Mouse (Mus musculus): ENCODE measurements around the gene Slc22a17. TPM values are rescaled to one million over a fixed set of nuclear protein-coding genes. Genes with fewer than 3 reads are reported as not detected.
A peak's percentile ranks its signal among the peaks of the same experiment; 100 is the strongest.

Slc22a17 gene
- polyA plus RNA-seq, 1 experiment from 2014 or later, result 32.2 TPM

- WGBS, result under 1% methylated on average over 68 of the region's 72 CpGs
- Histone ChIP-seq H3K4me1 (ENCODE audit: control insufficient read depth, insufficient read depth, low read length) (peaks cover 6% of the 10 kb centered on the region), H3K4me2 (ENCODE audit: low read depth, low read length) (peak overlapping the region; percentile 99), H3K27ac (ENCODE audit: low read length) (peak overlapping the region; percentile 75), H3K9me3 (replicated peaks; ENCODE audit: control insufficient read depth, low read length) (no peaks in the 10 kb centered on the region), H3K9ac (ENCODE audit: low read length) (peak overlapping the region; percentile 88), H3K4me3 (replicated peaks; ENCODE audit: low read length) (peak overlapping the region; percentile 76), H3K27me3 (ENCODE audit: control insufficient read depth, insufficient read depth, low read length) (no peaks in the 10 kb centered on the region), H3K36me3 (ENCODE audit: control insufficient read depth, insufficient read depth, low read length) (no peaks in the 10 kb centered on the region)
- peak; percentile 91 for ATAC-seq (ENCODE audit: insufficient read depth, low FRiP score)
These were observed 36.3 kb downstream of the Slc22a17 start for GRCm38 (mm10) chr14:54876539-54877047.

- peaks cover 6% of the 10 kb centered on the region for H3K4me1 ChIP-seq (ENCODE audit: control insufficient read depth, insufficient read depth, low read length)
- no peaks in the 10 kb centered on the region for H3K9me3 ChIP-seq (replicated peaks; ENCODE audit: control insufficient read depth, low read length)
- H3K9ac ChIP-seq (ENCODE audit: low read length), result peak overlapping the region; percentile 88
- 3% methylated on average over 36 of the region's 36 CpGs for WGBS
- H3K4me2 ChIP-seq (ENCODE audit: low read depth, low read length), result peak overlapping the region; percentile 99
- H3K4me3 ChIP-seq (replicated peaks; ENCODE audit: low read length), result peak overlapping the region; percentile 76
- no peaks in the 10 kb centered on the region for H3K36me3 ChIP-seq (ENCODE audit: control insufficient read depth, insufficient read depth, low read length)
- ATAC-seq (ENCODE audit: insufficient read depth, low FRiP score), result peak; percentile 40; the same call in 1 of the 2 replicates
- H3K27me3 ChIP-seq (ENCODE audit: control insufficient read depth, insufficient read depth, low read length), result no peaks in the 10 kb centered on the region
- H3K27ac ChIP-seq (ENCODE audit: low read length), result peak overlapping the region; percentile 75
These were observed 36.9 kb downstream of the Slc22a17 start for GRCm38 (mm10) chr14:54875844-54876538.

GRCm38 (mm10) chr14:54874165-54874564 lies 38.8 kb downstream of the Slc22a17 start:
- WGBS, result 93% methylated on average over 3 of the region's 3 CpGs
- Histone ChIP-seq H3K9me3 (replicated peaks; ENCODE audit: control insufficient read depth, low read length) (no peaks in the 10 kb centered on the region), H3K4me1 (ENCODE audit: control insufficient read depth, insufficient read depth, low read length) (peaks cover 6% of the 10 kb centered on the region), H3K4me2 (ENCODE audit: low read depth, low read length) (no peak overlapping the region), H3K36me3 (ENCODE audit: control insufficient read depth, insufficient read depth, low read length) (no peaks in the 10 kb centered on the region), H3K9ac (ENCODE audit: low read length) (no peak overlapping the region), H3K27ac (ENCODE audit: low read length) (no peak overlapping the region), H3K27me3 (ENCODE audit: control insufficient read depth, insufficient read depth, low read length) (no peaks in the 10 kb centered on the region), H3K4me3 (replicated peaks; ENCODE audit: low read length) (no peak overlapping the region)
- ATAC-seq (ENCODE audit: insufficient read depth, low FRiP score), result no peak

GRCm38 (mm10) chr14:54870861-54871260 lies 42.1 kb downstream of the Slc22a17 start, which contains the start of gene Homez:
TSS of gene Homez (minus strand) at chr14:54870961.
- Histone ChIP-seq H3K27ac (ENCODE audit: low read length) (no peak within 1 kb of the TSS), H3K4me3 (replicated peaks; ENCODE audit: low read length) (no peak within 1 kb of the TSS), H3K4me2 (ENCODE audit: low read depth, low read length) (no peak within 1 kb of the TSS), H3K27me3 (ENCODE audit: control insufficient read depth, insufficient read depth, low read length) (no peaks in the 10 kb centered on the region), H3K4me1 (ENCODE audit: control insufficient read depth, insufficient read depth, low read length) (peaks cover 3% of the 10 kb centered on the region), H3K9ac (ENCODE audit: low read length) (no peak within 1 kb of the TSS), H3K9me3 (replicated peaks; ENCODE audit: control insufficient read depth, low read length) (no peaks in the 10 kb centered on the region), H3K36me3 (ENCODE audit: control insufficient read depth, insufficient read depth, low read length) (no peaks in the 10 kb centered on the region)
- whole genome bisulfite sequencing, result 89% methylated on average over 5 of the region's 5 CpGs
- no peak for ATAC-seq (ENCODE audit: insufficient read depth, low FRiP score)

GRCm38 (mm10) chr14:54868026-54868425 lies 44.9 kb downstream of the Slc22a17 start:
- Histone ChIP-seq H3K9ac (ENCODE audit: low read length) (no peak overlapping the region), H3K27ac (ENCODE audit: low read length) (no peak overlapping the region), H3K4me3 (replicated peaks; ENCODE audit: low read length) (no peak overlapping the region), H3K4me1 (ENCODE audit: control insufficient read depth, insufficient read depth, low read length) (no peaks in the 10 kb centered on the region), H3K36me3 (ENCODE audit: control insufficient read depth, insufficient read depth, low read length) (no peaks in the 10 kb centered on the region), H3K9me3 (replicated peaks; ENCODE audit: control insufficient read depth, low read length) (no peaks in the 10 kb centered on the region), H3K4me2 (ENCODE audit: low read depth, low read length) (no peak overlapping the region), H3K27me3 (ENCODE audit: control insufficient read depth, insufficient read depth, low read length) (no peaks in the 10 kb centered on the region)
- WGBS, result 76% methylated on average over 4 of the region's 4 CpGs
- no peak for ATAC-seq (ENCODE audit: insufficient read depth, low FRiP score)

GRCm38 (mm10) chr14:54866936-54867335 lies 46.0 kb downstream of the Slc22a17 start:
- Histone ChIP-seq H3K36me3 (ENCODE audit: control insufficient read depth, insufficient read depth, low read length) (no peaks in the 10 kb centered on the region), H3K9ac (ENCODE audit: low read length) (no peak overlapping the region), H3K4me2 (ENCODE audit: low read depth, low read length) (no peak overlapping the region), H3K4me1 (ENCODE audit: control insufficient read depth, insufficient read depth, low read length) (no peaks in the 10 kb centered on the region), H3K4me3 (replicated peaks; ENCODE audit: low read length) (no peak overlapping the region), H3K9me3 (replicated peaks; ENCODE audit: control insufficient read depth, low read length) (no peaks in the 10 kb centered on the region), H3K27ac (ENCODE audit: low read length) (no peak overlapping the region), H3K27me3 (ENCODE audit: control insufficient read depth, insufficient read depth, low read length) (no peaks in the 10 kb centered on the region)
- WGBS, result 59% methylated on average over 5 of the region's 5 CpGs
- no peak for ATAC-seq (ENCODE audit: insufficient read depth, low FRiP score)

GRCm38 (mm10) chr14:54866268-54866667 lies 46.7 kb downstream of the Slc22a17 start:
- no peaks in the 10 kb centered on the region for H3K36me3 ChIP-seq (ENCODE audit: control insufficient read depth, insufficient read depth, low read length)
- no peak overlapping the region for H3K27ac ChIP-seq (ENCODE audit: low read length)
- no peak overlapping the region for H3K9ac ChIP-seq (ENCODE audit: low read length)
- no peaks in the 10 kb centered on the region for H3K9me3 ChIP-seq (replicated peaks; ENCODE audit: control insufficient read depth, low read length)
- no peak overlapping the region for H3K4me2 ChIP-seq (ENCODE audit: low read depth, low read length)
- ATAC-seq (ENCODE audit: insufficient read depth, low FRiP score), result no peak
- 50% methylated on average over 3 of the region's 3 CpGs for WGBS
- no peak overlapping the region for H3K4me3 ChIP-seq (replicated peaks; ENCODE audit: low read length)
- H3K4me1 ChIP-seq (ENCODE audit: control insufficient read depth, insufficient read depth, low read length), result no peaks in the 10 kb centered on the region
- H3K27me3 ChIP-seq (ENCODE audit: control insufficient read depth, insufficient read depth, low read length), result no peaks in the 10 kb centered on the region

- WGBS, result 63% methylated on average over 5 of the region's 5 CpGs
These were observed 47.3 kb downstream of the Slc22a17 start for GRCm38 (mm10) chr14:54865626-54866025.

GRCm38 (mm10) chr14:54864313-54865036 lies 48.5 kb downstream of the Slc22a17 start:
- Histone ChIP-seq H3K27ac (ENCODE audit: low read length) (peak overlapping the region; percentile 65), H3K4me2 (ENCODE audit: low read depth, low read length) (peak overlapping the region; percentile 77), H3K9me3 (replicated peaks; ENCODE audit: control insufficient read depth, low read length) (no peaks in the 10 kb centered on the region), H3K27me3 (ENCODE audit: control insufficient read depth, insufficient read depth, low read length) (no peaks in the 10 kb centered on the region), H3K4me3 (replicated peaks; ENCODE audit: low read length) (peak overlapping the region; percentile 75), H3K36me3 (ENCODE audit: control insufficient read depth, insufficient read depth, low read length) (no peaks in the 10 kb centered on the region), H3K9ac (ENCODE audit: low read length) (peak overlapping the region; percentile 91), H3K4me1 (ENCODE audit: control insufficient read depth, insufficient read depth, low read length) (no peaks in the 10 kb centered on the region)
- no peak for ATAC-seq (ENCODE audit: insufficient read depth, low FRiP score)
- WGBS, result 14% methylated on average over 21 of the region's 21 CpGs

More at GRCm38 (mm10) chr14:54865626-54866025, 47.3 kb downstream of the Slc22a17 start:
- no peak overlapping the region for H3K4me3 ChIP-seq (replicated peaks; ENCODE audit: low read length)
- H3K36me3 ChIP-seq (ENCODE audit: control insufficient read depth, insufficient read depth, low read length), result no peaks in the 10 kb centered on the region
- H3K27ac ChIP-seq (ENCODE audit: low read length), result no peak overlapping the region
- no peaks in the 10 kb centered on the region for H3K27me3 ChIP-seq (ENCODE audit: control insufficient read depth, insufficient read depth, low read length)
- ATAC-seq (ENCODE audit: insufficient read depth, low FRiP score), result no peak
- H3K9me3 ChIP-seq (replicated peaks; ENCODE audit: control insufficient read depth, low read length), result no peaks in the 10 kb centered on the region
- H3K9ac ChIP-seq (ENCODE audit: low read length), result no peak overlapping the region
- no peak overlapping the region for H3K4me2 ChIP-seq (ENCODE audit: low read depth, low read length)
- no peaks in the 10 kb centered on the region for H3K4me1 ChIP-seq (ENCODE audit: control insufficient read depth, insufficient read depth, low read length)
